Mouse (Mus musculus) small intestine, adult 2 months (tissue): ENCODE data around the gene Acyp1. TPM values are rescaled to one million over a fixed set of nuclear protein-coding genes. Genes with fewer than 3 reads are reported as not detected.
A peak's percentile ranks its signal among the peaks of the same experiment; 100 is the strongest.

Experiments used
- H3K27ac ChIP-seq: fragments of 200-500 bp; 2 replicates; pipeline ENCODE4 v1.5.1; 2012; ENCODE audit warnings: low read depth, low read length, control low read depth, inconsistent platforms; ENCODE audit not compliant: insufficient read depth
- H3K27me3 ChIP-seq: fragments of 200-500 bp; 2 replicates; pipeline ENCODE4 v1.6.1; 2012; ENCODE audit warnings: mild to moderate bottlenecking, moderate library complexity, low read length, inconsistent platforms; ENCODE audit not compliant: control insufficient read depth, insufficient read depth
- H3K36me3 ChIP-seq: fragments of 200-500 bp; 2 replicates; pipeline ENCODE4 v1.6.1; 2012; ENCODE audit warnings: mild to moderate bottlenecking, low read length, control low read depth, inconsistent platforms; ENCODE audit not compliant: control insufficient read depth, insufficient read depth
- H3K4me1 ChIP-seq: fragments of 200-500 bp; 2 replicates; pipeline ENCODE4 v1.6.1; 2012; ENCODE audit warnings: low read length, inconsistent platforms, mixed read lengths; ENCODE audit not compliant: control insufficient read depth, insufficient read depth, insufficient read length
- H3K4me3 ChIP-seq: fragments of 200-500 bp; 2 replicates; pipeline ENCODE4 v1.5.1; 2012; ENCODE audit warnings: low read depth, mild to moderate bottlenecking, control low read depth, inconsistent platforms, low read length, moderate library complexity
- CTCF ChIP-seq: fragments of 200-500 bp; IDR thresholded peaks from 2 replicates; pipeline ENCODE4 v1.5.1; 2012; ENCODE audit warnings: low read depth, mild to moderate bottlenecking, control low read depth, inconsistent platforms, low read length, moderate library complexity, mixed read lengths; ENCODE audit not compliant: insufficient replicate concordance, insufficient read length; ENCODE audit errors: extremely low read depth
- POLR2A ChIP-seq: fragments of 200-500 bp; IDR thresholded peaks from 2 replicates; pipeline ENCODE4 v1.6.1; 2012; ENCODE audit warnings: low read depth, mild to moderate bottlenecking, control low read depth, inconsistent platforms, low read length, moderate library complexity
- WGBS: fragments of 180-500 bp; shearing (Covaris S2); methylation state at CpG from one replicate; pipeline ENCODE4 v1.1.7; 2018; 5-methylcytosine and 5-hydroxymethylcytosine counted together
- polyA plus RNA-seq: library from polyadenylated mRNA; depleted of rRNA; stranded (reverse); fragments of >200 nt; gene quantifications from 2 replicates; pipeline ENCODE4 v1.2.3, GENCODE M21; 2012

Acyp1 gene
- polyA plus RNA-seq, 1 experiment, result 0.90 TPM

DNA sequence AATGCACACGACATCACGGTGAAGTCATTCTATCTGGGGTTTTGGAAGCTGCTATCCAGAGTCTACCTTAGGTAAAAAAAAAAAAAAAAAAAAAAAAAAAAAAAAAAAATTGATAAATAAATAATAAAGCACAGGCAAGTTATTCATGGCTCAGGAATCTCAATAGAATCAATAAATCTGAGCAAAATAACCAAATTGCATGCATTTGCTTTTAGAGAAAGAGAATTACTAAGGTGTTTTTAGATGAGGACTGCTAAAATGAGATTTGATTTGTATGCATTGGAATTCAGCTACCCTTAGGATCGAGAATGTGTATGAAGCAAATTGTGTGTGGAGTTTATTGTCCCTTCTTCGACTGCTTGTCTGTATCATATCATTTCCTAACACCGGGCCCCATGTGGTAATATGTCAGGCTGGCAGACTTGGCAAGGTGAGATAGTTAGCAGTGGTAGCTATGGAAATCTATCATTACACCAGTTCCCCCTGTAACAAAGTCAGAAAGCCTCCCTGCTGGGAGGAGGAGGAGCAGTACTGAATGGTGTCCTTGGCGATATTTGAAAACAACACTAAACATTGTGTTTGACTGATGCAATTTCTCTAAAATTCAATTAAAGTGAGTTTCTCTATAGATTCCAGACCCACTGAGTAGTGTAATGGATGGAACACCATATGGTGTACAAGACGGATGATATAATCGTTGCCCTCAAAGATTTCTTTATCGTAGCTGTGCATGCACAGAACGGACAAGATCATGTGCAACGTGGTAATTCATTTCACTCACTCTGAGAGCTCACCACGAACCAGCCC, 7.2 kb downstream of the Acyp1 start:
- Histone ChIP-seq H3K36me3 (no peaks in the 10 kb centered on the region), H3K27me3 (no peaks in the 10 kb centered on the region), H3K4me1 (no peaks in the 10 kb centered on the region; the same call in 1 of the 2 replicates), H3K27ac (no peak overlapping the region), H3K4me3 (no peak overlapping the region)
- TF ChIP-seq POLR2A, result no peak
- TF ChIP-seq CTCF, result no peak
- 64% methylated on average over 12 of the region's 12 CpGs for WGBS

DNA sequence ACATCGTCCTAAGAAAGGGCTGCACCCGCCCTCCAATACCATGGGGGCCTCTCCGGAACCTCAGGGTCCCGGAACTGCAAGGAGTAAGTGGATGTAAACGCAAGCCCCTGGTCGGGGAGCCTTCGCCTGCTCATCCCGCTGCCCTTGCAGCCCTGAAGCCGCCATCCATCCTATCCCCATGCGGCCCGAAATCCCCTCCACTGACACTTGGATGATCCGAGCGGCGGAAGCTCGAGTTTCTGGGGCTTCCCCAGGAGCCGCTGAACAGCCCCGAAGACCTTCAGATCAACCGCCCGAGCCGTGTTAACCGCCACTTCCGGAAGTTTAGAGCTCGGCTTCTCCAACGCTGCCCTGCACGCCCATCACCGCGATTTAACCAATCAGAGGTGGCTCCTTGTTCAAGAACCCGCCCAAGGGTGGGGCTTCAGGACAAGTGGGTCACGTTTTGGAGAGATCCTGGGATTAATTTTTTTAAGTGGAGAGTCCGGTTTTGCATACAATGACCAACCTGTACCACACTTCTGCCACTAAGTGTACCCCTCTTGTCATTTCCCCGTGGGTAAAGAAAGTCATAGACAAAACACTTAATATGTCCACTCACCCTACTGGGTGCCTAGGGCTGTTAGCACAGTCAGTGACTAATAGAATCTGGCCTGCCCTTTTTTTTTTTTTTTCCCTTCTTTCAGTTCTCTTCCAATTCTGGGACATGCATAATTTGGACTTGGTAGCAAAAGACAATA, 8.0 kb downstream of the Acyp1 start:
- H3K27ac ChIP-seq, result 0 out of 2 replicates have a peak overlapping the region, but pooled peaks have one; percentile 24
- no peaks in the 10 kb centered on the region for H3K36me3 ChIP-seq
- H3K27me3 ChIP-seq, result no peaks in the 10 kb centered on the region
- H3K4me3 ChIP-seq, result peak overlapping the region; percentile 71
- TF ChIP-seq POLR2A (peak; percentile 74), CTCF (no peak)
- WGBS, result under 1% methylated on average over 31 of the region's 31 CpGs
- H3K4me1 ChIP-seq, result no peaks in the 10 kb centered on the region; the same call in 1 of the 2 replicates

DNA sequence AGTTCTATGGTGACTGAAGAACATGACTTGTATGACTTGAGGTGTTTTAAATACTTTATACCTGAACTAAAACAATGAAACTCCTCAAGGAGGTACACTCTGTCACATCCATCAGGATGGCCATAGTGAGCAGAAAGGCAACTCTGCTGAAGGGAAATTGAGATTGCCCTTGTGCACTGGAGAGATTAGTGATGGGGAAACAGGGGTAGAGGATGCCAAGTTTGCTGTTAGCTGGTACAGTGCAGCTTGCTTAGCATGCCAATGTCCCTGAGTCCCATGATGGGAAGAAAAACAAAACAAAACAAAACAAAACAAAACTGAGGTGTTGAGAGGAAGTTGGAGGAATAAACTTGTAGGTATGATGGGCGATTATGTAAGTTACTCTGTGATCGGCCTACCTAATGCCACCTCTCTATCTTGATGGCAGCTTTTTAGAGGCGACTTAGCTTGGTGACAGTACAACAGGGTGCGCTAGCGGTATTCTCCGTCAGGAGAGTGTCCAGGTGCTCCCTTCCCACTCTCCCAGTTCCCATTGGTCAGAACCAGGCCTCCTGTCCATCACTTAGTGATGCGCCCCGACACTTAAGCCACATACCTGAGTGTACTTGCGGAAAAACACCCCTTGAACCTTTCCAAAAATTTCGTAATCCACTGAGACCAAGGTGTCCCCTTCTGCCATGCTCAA, 8.7 kb downstream of the Acyp1 start:
- WGBS, result 2% methylated on average over 10 of the region's 10 CpGs
- no peaks in the 10 kb centered on the region; the same call in 1 of the 2 replicates for H3K4me1 ChIP-seq

DNA sequence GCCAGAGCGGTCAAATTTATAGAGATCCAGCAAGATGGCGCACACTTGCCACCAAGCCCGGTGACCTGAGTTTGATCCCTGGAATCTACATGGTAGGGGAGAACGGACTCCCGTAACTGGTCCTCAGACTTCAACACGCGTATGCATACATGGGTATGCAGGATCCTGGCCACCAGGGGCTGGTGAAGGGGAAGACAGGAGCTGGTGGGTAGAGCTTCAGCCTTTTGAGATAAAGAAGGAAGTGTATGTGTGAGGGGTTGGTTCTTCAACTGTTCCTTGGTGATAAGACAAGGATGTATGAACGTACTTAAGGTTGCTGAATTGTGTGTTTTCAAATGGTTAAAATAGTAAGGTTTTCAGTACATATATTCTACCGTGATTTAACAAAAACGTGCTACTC, 9.3 kb downstream of the Acyp1 start:
- Histone ChIP-seq H3K4me1 (no peaks in the 10 kb centered on the region; the same call in 1 of the 2 replicates), H3K27me3 (no peaks in the 10 kb centered on the region), H3K4me3 (no peak overlapping the region), H3K36me3 (no peaks in the 10 kb centered on the region), H3K27ac (no peak overlapping the region)
- 95% methylated on average over 10 of the region's 10 CpGs for WGBS
- TF ChIP-seq CTCF, result no peak
- TF ChIP-seq POLR2A, result no peak

More for the DNA sequence above, 8.7 kb downstream of the Acyp1 start:
- no peak for TF ChIP-seq CTCF
- TF ChIP-seq POLR2A, result no peak
- Histone ChIP-seq H3K36me3 (no peaks in the 10 kb centered on the region), H3K27ac (0 out of 2 replicates have a peak overlapping the region, but pooled peaks have one; percentile 24), H3K27me3 (no peaks in the 10 kb centered on the region), H3K4me3 (peak overlapping the region; percentile 71)

DNA sequence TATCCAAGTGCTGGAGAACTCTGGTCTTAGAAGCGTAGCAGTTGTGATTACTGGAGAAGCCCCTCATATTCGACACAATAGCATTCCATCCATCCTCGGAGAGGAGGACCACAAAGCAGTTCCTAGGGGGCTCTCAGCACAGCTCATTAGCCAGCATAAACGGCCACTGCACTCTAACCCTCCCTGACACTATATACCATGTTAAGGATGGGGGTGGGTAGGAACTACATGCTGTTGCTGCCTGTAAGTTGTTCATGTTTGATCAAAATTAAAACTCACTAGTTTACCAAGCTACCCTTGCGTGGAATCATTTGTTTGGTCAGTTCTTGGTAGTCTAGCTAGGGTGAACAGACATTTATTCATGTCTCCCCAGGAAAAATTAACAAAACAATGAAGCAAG, 12.0 kb downstream of the Acyp1 start:
- no peaks in the 10 kb centered on the region for H3K36me3 ChIP-seq
- 88% methylated on average over 5 of the region's 5 CpGs for WGBS
- H3K27ac ChIP-seq, result no peak overlapping the region
- TF ChIP-seq POLR2A (no peak), CTCF (no peak)
- H3K4me1 ChIP-seq, result no peaks in the 10 kb centered on the region; the same call in 1 of the 2 replicates
- H3K27me3 ChIP-seq, result no peaks in the 10 kb centered on the region
- no peak overlapping the region for H3K4me3 ChIP-seq

DNA sequence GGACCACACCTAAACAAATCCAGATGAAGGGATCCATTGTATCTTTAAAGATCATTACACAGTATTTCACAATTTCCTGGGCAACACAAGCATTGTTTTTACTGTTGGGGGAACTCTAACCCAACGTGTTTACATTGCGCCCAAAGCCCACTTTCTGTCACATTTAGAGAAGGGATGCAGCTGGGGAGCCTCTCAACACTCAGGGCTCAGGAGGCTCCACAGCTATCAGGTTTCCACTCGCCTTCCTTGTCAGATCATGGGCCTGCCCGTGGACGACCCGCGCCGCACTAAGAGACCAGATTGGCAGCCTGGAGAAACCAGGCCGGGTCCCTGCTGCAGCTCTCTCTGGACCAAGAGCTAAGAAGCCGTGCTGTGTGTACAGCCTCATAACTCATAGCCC, 14.7 kb downstream of the Acyp1 start:
- H3K27me3 ChIP-seq, result no peaks in the 10 kb centered on the region
- H3K4me3 ChIP-seq, result no peak overlapping the region
- H3K36me3 ChIP-seq, result no peaks in the 10 kb centered on the region
- WGBS, result 83% methylated on average over 10 of the region's 10 CpGs
- no peak overlapping the region for H3K27ac ChIP-seq
- no peaks in the 10 kb centered on the region for H3K4me1 ChIP-seq
- TF ChIP-seq POLR2A (no peak), CTCF (no peak)
